Mouse (Mus musculus) forelimb bud, embryonic 11.5 days (tissue): ENCODE data around the gene AY074887.

ENCODE experiments used
- DNase-seq: peaks from one replicate; pipeline ENCODE4 v3.0.0-alpha.2; 2012; ENCODE audit warnings: low read depth, low spot score

The AY074887 gene

DNA sequence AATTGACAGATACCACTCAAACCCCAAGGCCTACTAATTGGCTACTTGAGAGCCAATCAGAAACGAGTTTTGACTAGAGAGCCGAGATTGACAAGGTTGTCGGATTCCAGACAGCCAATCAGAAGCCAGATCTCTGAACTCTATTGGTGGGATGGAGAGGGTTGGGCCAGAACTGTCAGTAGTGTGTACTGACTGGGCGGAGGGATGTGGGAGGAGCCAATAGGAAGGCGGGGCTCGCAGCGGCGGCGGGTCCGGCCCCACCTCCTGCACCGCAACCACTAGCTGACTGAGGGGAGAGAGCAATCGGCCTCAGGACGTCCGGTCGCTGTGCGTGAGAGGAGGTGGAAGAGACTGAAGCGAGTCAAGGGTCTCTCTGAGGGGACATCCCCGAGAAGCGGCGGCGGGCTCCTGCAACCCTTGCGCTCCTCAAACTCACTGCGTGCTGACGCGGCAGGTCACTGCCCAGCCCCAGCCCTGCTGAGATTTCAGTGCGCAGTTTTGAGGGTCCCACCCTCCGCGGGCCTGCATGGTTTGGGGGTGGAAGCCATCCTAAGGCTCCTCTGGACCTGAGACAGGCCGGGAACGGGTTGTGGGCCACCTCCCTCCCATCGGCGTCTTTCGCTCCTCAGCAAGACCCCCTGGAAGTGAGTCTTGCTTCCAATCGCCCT, 33.7 kb downstream of the AY074887 start, which contains the start of gene Hykk:
Gene Hykk, plus strand, starts transcription at position 274 of the 668 bp plus-strand sequence.
- DNase-seq = peak; percentile 95

DNA sequence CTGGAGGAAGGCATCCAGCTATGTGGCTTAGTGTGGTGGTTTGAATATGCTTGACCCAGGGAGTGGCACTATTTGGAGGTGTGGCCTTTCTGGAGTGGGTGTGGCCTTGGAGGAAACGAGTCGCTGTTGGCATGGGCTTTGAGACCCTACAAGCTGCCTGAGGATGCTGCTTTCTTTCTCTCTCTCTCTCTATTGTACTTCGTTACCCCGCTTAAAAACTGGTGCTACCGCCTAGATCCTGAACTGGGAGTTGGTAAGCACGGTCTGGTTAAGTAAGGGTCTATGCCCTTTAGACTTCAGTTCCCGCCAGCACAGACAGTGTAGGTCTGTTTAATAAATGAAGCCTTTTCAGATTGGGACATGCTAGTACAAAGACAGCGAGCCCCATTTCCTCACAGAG, 34.4 kb downstream of the AY074887 start:
- DNase-seq = peak; percentile 7

DNA sequence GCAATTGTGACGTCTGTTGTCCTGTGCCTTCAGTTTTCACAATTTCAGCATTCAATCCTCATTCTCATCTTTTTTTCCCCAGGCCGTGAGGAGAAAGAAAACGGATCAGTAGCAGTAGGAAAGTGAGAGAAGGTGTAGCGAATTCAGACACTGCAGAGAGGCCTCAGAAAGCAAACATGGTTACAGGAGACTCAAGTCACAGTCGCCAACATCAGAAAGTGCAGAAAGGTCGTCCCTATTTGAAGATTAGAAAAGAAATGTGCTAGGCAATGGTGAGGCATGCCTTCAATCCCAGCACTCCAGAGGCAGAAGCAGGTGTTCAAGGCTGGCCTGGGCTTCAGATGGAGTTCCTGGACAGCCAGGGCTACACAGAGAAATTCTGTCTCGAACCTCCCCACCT, 35.2 kb downstream of the AY074887 start:
- DNase-seq = no peak

DNA sequence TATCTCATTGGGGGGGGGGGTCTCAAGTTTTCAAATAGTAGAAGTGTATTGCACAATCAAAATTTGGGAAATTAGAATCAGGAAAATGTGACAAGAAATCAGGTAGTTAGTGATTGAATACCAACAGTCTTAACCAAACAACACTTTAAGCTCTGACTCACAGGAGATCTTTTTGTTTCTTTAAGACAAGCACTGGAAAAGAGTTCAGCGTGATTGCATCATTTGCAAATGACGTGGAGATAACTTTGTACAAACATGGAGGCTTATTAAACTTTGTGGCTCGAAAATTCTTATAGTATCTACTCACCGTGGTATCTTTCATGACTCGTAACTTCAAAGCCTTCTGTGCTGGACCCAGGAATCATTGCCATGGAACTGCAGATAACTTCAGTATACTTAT, 41.4 kb downstream of the AY074887 start:
- no peak for DNase-seq
